Mouse (Mus musculus): Measurements from ENCODE around the gene Dpf1. TPM values are rescaled to one million over a fixed set of nuclear protein-coding genes. Genes with fewer than 3 reads are reported as not detected.

Dpf1 gene
- polyA plus RNA-seq, 1 experiment from 2014 or later, result 6.2 TPM

- ChIA-PET POLR2A (no interaction called here), CTCF (interaction anchor here (1.3 to 2.0 kb wide), 2 partner anchors 9 to 14 kb away, joined by 3 to 7 read pairs; no protein-coding TSS in a partner anchor)
- H3K27me3 ChIP-seq, result no peaks in the 10 kb centered on the region
- DNase-seq (ENCODE audit: low read depth, low spot score) (no peak), ATAC-seq (no peak)
- TF ChIP-seq CTCF (IDR thresholded peaks at IDR 0.05), result no peak
- in situ Hi-C loops (cut with MboI; ENCODE audit: low pct_unique_long_range_greater_than_20kb), result loop anchor here (5.0 kb wide), 1 partner anchor 216 kb away; no protein-coding TSS in a partner anchor
Measured at GRCm38 (mm10) chr7:29306108-29306507, 2.4 kb downstream of the Dpf1 start.

GRCm38 (mm10) chr7:29306619-29307018 is 2.9 kb downstream of the Dpf1 start:
- H3K27me3 ChIP-seq, result no peaks in the 10 kb centered on the region
- CTCF ChIA-PET, result interaction anchor here (1.3 to 2.0 kb wide), 3 partner anchors 10 to 20 kb away, joined by 3 to 7 read pairs (median 3); no protein-coding TSS in a partner anchor
- POLR2A ChIA-PET, result no interaction called here
- in situ Hi-C loops (cut with MboI; ENCODE audit: low pct_unique_long_range_greater_than_20kb), result loop anchor here (5.0 kb wide), 1 partner anchor 216 kb away; no protein-coding TSS in a partner anchor
- ATAC-seq (no peak), DNase-seq (ENCODE audit: low read depth, low spot score) (no peak)
- no peak for TF ChIP-seq CTCF (IDR thresholded peaks at IDR 0.05)

GRCm38 (mm10) chr7:29307350-29308104 is 3.8 kb downstream of the Dpf1 start:
- peak; percentile 73 for ATAC-seq
- TF ChIP-seq CTCF (IDR thresholded peaks at IDR 0.05), result no peak
- no peaks in the 10 kb centered on the region for H3K27me3 ChIP-seq
- in situ Hi-C loops (cut with MboI; ENCODE audit: low pct_unique_long_range_greater_than_20kb), result loop anchor here (5.0 kb wide), 1 partner anchor 215 kb away; no protein-coding TSS in a partner anchor
- POLR2A ChIA-PET, result no interaction called here
- CTCF ChIA-PET, result interaction anchor here (1.3 to 2.0 kb wide), 3 partner anchors 11 to 19 kb away, joined by 3 to 7 read pairs (median 3); no protein-coding TSS in a partner anchor
- no peak for DNase-seq (ENCODE audit: low read depth, low spot score)

- no peak for ATAC-seq
- POLR2A ChIA-PET, result no interaction called here
- H3K27me3 ChIP-seq, result no peaks in the 10 kb centered on the region
- TF ChIP-seq CTCF (IDR thresholded peaks at IDR 0.05), result no peak
- CTCF ChIA-PET, result interaction anchor here (1.5 kb wide), 1 partner anchor 8 kb away, joined by 5 read pairs; no protein-coding TSS in a partner anchor
- in situ Hi-C loops (cut with MboI; ENCODE audit: low pct_unique_long_range_greater_than_20kb), result loop anchor here (5.0 kb wide), 1 partner anchor 213 kb away; no protein-coding TSS in a partner anchor
- DNase-seq (ENCODE audit: low read depth, low spot score), result no peak
Measured at GRCm38 (mm10) chr7:29309221-29309721, 5.5 kb downstream of the Dpf1 start.

- POLR2A ChIA-PET, result no interaction called here
- no peak for DNase-seq (ENCODE audit: low read depth, low spot score)
- ATAC-seq, result no peak
- in situ Hi-C loops (cut with MboI; ENCODE audit: low pct_unique_long_range_greater_than_20kb), result loop anchor here (5.0 kb wide), 1 partner anchor 213 kb away; no protein-coding TSS in a partner anchor
- H3K27me3 ChIP-seq, result no peaks in the 10 kb centered on the region
- TF ChIP-seq CTCF (IDR thresholded peaks at IDR 0.05), result no peak
- CTCF ChIA-PET, result interaction anchor here (1.5 kb wide), 1 partner anchor 9 kb away, joined by 5 read pairs; no protein-coding TSS in a partner anchor
Measured at GRCm38 (mm10) chr7:29309749-29310148, 6.0 kb downstream of the Dpf1 start.

- TF ChIP-seq CTCF (IDR thresholded peaks at IDR 0.05), result no peak
- ChIA-PET POLR2A (no interaction called here), CTCF (no interaction called here)
- DNase-seq (ENCODE audit: low read depth, low spot score) (no peak), ATAC-seq (no peak)
- in situ Hi-C loops (cut with MboI; ENCODE audit: low pct_unique_long_range_greater_than_20kb), result no loop called here
- H3K27me3 ChIP-seq, result no peaks in the 10 kb centered on the region
Measured at GRCm38 (mm10) chr7:29313051-29313450, 9.3 kb downstream of the Dpf1 start.

GRCm38 (mm10) chr7:29313572-29314261 is 10.0 kb downstream of the Dpf1 start:
- no peaks in the 10 kb centered on the region for H3K27me3 ChIP-seq
- POLR2A ChIA-PET, result no interaction called here
- CTCF ChIA-PET, result interaction anchor here (1.5 kb wide), 1 partner anchor 13 kb away, joined by 4 read pairs; no protein-coding TSS in a partner anchor
- no peak for ATAC-seq
- in situ Hi-C loops (cut with MboI; ENCODE audit: low pct_unique_long_range_greater_than_20kb), result no loop called here
- no peak for DNase-seq (ENCODE audit: low read depth, low spot score)
- TF ChIP-seq CTCF (IDR thresholded peaks at IDR 0.05), result no peak

GRCm38 (mm10) chr7:29314844-29315628 is 11.3 kb downstream of the Dpf1 start:
- ATAC-seq (peak; percentile 72), DNase-seq (ENCODE audit: low read depth, low spot score) (peak; percentile 66)
- in situ Hi-C loops (cut with MboI; ENCODE audit: low pct_unique_long_range_greater_than_20kb), result no loop called here
- no peaks in the 10 kb centered on the region for H3K27me3 ChIP-seq
- no peak for TF ChIP-seq CTCF (IDR thresholded peaks at IDR 0.05)
- ChIA-PET POLR2A (no interaction called here), CTCF (interaction anchor here (1.5 kb wide), 1 partner anchor 14 kb away, joined by 4 read pairs; no protein-coding TSS in a partner anchor)

GRCm38 (mm10) chr7:29316137-29316734 is 12.5 kb downstream of the Dpf1 start:
- ATAC-seq (no peak), DNase-seq (ENCODE audit: low read depth, low spot score) (no peak)
- H3K27me3 ChIP-seq, result no peaks in the 10 kb centered on the region
- CTCF ChIA-PET, result no interaction called here
- in situ Hi-C loops (cut with MboI; ENCODE audit: low pct_unique_long_range_greater_than_20kb), result no loop called here
- POLR2A ChIA-PET, result interaction anchor here (0.6 kb wide), 1 partner anchor 28 kb away, joined by 3 read pairs; no protein-coding TSS in a partner anchor
- TF ChIP-seq CTCF (IDR thresholded peaks at IDR 0.05), result no peak

Data from Patski (cell line).